8 mouse cellular contexts compared by ENCODE assay signal in the genomic region with DNA sequence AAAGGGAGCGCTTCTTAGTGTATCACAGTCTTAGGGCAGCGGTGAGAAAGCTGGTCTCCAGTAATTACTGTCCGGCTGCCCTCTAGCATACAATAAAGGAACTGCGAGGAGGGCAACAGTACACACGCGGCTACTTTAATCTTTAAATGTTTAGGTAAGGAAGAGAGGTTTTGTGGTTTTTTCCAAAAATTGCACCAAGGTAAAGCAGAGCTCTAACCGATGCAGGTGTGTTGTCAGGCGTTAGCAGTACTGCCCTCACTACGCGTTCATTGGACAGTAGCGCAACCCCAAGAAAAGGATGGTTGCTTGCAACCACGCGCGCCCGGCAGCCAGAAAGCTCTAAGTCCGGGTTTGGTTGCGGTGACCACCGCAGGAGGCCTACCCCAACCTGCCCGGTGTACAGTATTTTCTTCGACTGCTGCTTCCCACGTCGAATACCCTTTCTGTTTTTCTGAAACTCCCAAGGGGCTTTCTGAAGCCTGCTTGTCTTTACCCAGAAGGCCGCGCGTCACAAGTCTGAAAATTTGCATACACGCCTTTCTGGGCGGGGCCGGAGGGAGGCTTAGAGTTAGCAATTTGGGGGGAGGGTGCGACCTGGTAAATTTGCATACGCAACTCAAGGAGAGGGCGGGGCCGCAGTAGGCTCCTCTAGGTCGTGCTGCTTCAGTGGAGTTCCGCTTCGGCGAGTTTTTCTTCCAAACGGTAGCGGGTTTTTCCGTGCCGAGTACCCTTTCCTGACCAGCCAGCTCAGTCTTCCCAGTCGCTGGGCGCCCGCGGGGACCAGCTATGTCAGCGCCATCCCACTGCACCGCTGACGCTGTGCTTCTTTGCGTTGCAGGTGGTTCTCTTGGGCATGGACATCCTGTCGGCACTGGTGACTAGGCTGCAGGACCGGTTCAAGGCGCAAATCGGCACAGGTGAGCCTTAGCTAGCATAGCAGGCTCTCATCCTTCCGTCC.
A peak's percentile ranks its signal among the peaks of the same experiment; 100 is the strongest.
DNase-seq lines count a peak whose midpoint lies in the region; ATAC-seq lines count a peak whose summit lies in the region.

No protein-coding gene starts in this region.

- peak; percentile 100 for DNase-seq in ES-CJ7 (ENCODE audit: low read depth, low spot score)
- peak; percentile 92 for DNase-seq in cerebellum, adult 11 months
- DNase-seq in forebrain, embryonic 14.5 days (ENCODE audit: low spot score): peak; percentile 97
- DNase-seq in heart, postnatal 14 days: peak; percentile 87 to 90
- peak; percentile 91 for DNase-seq in layer of hippocampus, adult 11-12 months (ENCODE audit: low spot score)
- DNase-seq in lung, adult 18-20 months: peak; percentile 95 to 96
- DNase-seq in testis, postnatal 14 days (ENCODE audit: low spot score): peak; percentile 92

- intact Hi-C loops in heart, postnatal 14 days (cut with DNase I): loop anchor here (2.0 to 5.0 kb wide), 3 partner anchors 37 to 122 kb away; partner anchors contain the start of gene Clasp1

- ATAC-seq in forebrain, embryonic 14.5 days: peak; percentile 94
- peak; percentile 92 for ATAC-seq in neural tube, embryonic 15.5 days (ENCODE audit: low FRiP score)

- no peaks in the 10 kb centered on the region for H3K27me3 ChIP-seq in forebrain, embryonic 14.5 days (replicated peaks; ENCODE audit: control insufficient read depth, insufficient read depth, low read length)
- H3K27me3 ChIP-seq in neural tube, embryonic 15.5 days (replicated peaks): no peaks in the 10 kb centered on the region

- peaks cover 31% of the 10 kb centered on the region for H3K4me1 ChIP-seq in forebrain, embryonic 14.5 days (ENCODE audit: control insufficient read depth, insufficient read depth, low read length)
- peaks cover 50% of the 10 kb centered on the region for H3K4me1 ChIP-seq in neural tube, embryonic 15.5 days

- H3K4me3 ChIP-seq in forebrain, embryonic 14.5 days (ENCODE audit: low read depth, low read length): peak overlapping the region; percentile 43
- peak overlapping the region; percentile 53 for H3K4me3 ChIP-seq in neural tube, embryonic 15.5 days (replicated peaks)

- H3K9ac ChIP-seq in forebrain, embryonic 14.5 days (ENCODE audit: low read length): peak overlapping the region; percentile 70
- peak overlapping the region; percentile 56 for H3K9ac ChIP-seq in neural tube, embryonic 15.5 days (replicated peaks)

- WGBS in forebrain, embryonic 14.5 days: under 1% methylated on average over 53 of the region's 53 CpGs
- under 1% methylated on average over 53 of the region's 53 CpGs for whole genome bisulfite sequencing in neural tube, embryonic 15.5 days

- peaks cover 29% of the 10 kb centered on the region for H3K36me3 ChIP-seq in forebrain, embryonic 14.5 days (ENCODE audit: control insufficient read depth, insufficient read depth, low read length)
- H3K36me3 ChIP-seq in neural tube, embryonic 15.5 days: peaks cover 24% of the 10 kb centered on the region

- peak overlapping the region; percentile 81 for H3K4me2 ChIP-seq in forebrain, embryonic 14.5 days (ENCODE audit: low read length)
- peak overlapping the region; percentile 68 for H3K4me2 ChIP-seq in neural tube, embryonic 15.5 days

- peak overlapping the region; percentile 95 for H3K27ac ChIP-seq in forebrain, embryonic 14.5 days (ENCODE audit: low read depth, low read length)
- H3K27ac ChIP-seq in neural tube, embryonic 15.5 days (replicated peaks): peak overlapping the region; percentile 90

- no peaks in the 10 kb centered on the region for H3K9me3 ChIP-seq in forebrain, embryonic 14.5 days (replicated peaks; ENCODE audit: control insufficient read depth, low read length)
- no peaks in the 10 kb centered on the region for H3K9me3 ChIP-seq in neural tube, embryonic 15.5 days (replicated peaks)

Comparison
In these comparisons a context has a peak if more than half of its experiments do, and no peak if none do; other contexts are left out.
1. Peak in every context shown above with its lines: DNase-seq, ATAC-seq, H3K4me3 ChIP-seq and H3K27ac ChIP-seq.